Mouse (Mus musculus): ENCODE results near the gene Ankrd42.

Gene Ankrd42

GRCm38 (mm10) chr7:92637021-92637625, at the start of gene Ankrd42:
Ankrd42 (minus strand) TSS chr7:92637142.
- in situ Hi-C loops (cut with MboI; ENCODE audit: low sequenced_read_pairs): loop anchor here (10.0 kb wide), 1 partner anchor 228 kb away; no protein-coding TSS in a partner anchor

- in situ Hi-C loops (cut with MboI; ENCODE audit: low sequenced_read_pairs): no loop called here
Observed at GRCm38 (mm10) chr7:92677346-92677745, 40.4 kb upstream of the Ankrd42 start.

GRCm38 (mm10) chr7:92675131-92675530, 38.2 kb upstream of the Ankrd42 start:
- in situ Hi-C loops (cut with MboI; ENCODE audit: low sequenced_read_pairs): no loop called here

GRCm38 (mm10) chr7:92669507-92670471, 32.8 kb upstream of the Ankrd42 start, which contains the start of gene Pcf11:
Pcf11 (minus strand) TSS chr7:92669934.
- in situ Hi-C loops (cut with MboI; ENCODE audit: low sequenced_read_pairs): no loop called here

- in situ Hi-C loops (cut with MboI; ENCODE audit: low sequenced_read_pairs): no loop called here
Observed at GRCm38 (mm10) chr7:92668791-92669506, 32.0 kb upstream of the Ankrd42 start.

GRCm38 (mm10) chr7:92666274-92666820, 29.4 kb upstream of the Ankrd42 start:
- in situ Hi-C loops (cut with MboI; ENCODE audit: low sequenced_read_pairs): no loop called here

- in situ Hi-C loops (cut with MboI; ENCODE audit: low sequenced_read_pairs): loop anchor here (10.0 kb wide), 1 partner anchor 177 kb away; no protein-coding TSS in a partner anchor
Observed at GRCm38 (mm10) chr7:92658050-92658449, 21.1 kb upstream of the Ankrd42 start.

GRCm38 (mm10) chr7:92656386-92656785, 19.4 kb upstream of the Ankrd42 start:
- in situ Hi-C loops (cut with MboI; ENCODE audit: low sequenced_read_pairs): loop anchor here (10.0 kb wide), 1 partner anchor 178 kb away; no protein-coding TSS in a partner anchor

GRCm38 (mm10) chr7:92653329-92653728, 16.4 kb upstream of the Ankrd42 start:
- in situ Hi-C loops (cut with MboI; ENCODE audit: low sequenced_read_pairs): loop anchor here (10.0 kb wide), 1 partner anchor 181 kb away; no protein-coding TSS in a partner anchor

GRCm38 (mm10) chr7:92647790-92648189, 10.8 kb upstream of the Ankrd42 start:
- in situ Hi-C loops (cut with MboI; ENCODE audit: low sequenced_read_pairs): no loop called here

GRCm38 (mm10) chr7:92642358-92642757, 5.4 kb upstream of the Ankrd42 start:
- in situ Hi-C loops (cut with MboI; ENCODE audit: low sequenced_read_pairs): no loop called here

GRCm38 (mm10) chr7:92638050-92638449, 1.1 kb upstream of the Ankrd42 start:
- in situ Hi-C loops (cut with MboI; ENCODE audit: low sequenced_read_pairs): loop anchor here (10.0 kb wide), 1 partner anchor 227 kb away; no protein-coding TSS in a partner anchor

- in situ Hi-C loops (cut with MboI; ENCODE audit: low sequenced_read_pairs): loop anchor here (10.0 kb wide), 1 partner anchor 228 kb away; no protein-coding TSS in a partner anchor
Observed at GRCm38 (mm10) chr7:92636295-92637011, 489 bp downstream of the Ankrd42 start.

- in situ Hi-C loops (cut with MboI; ENCODE audit: low sequenced_read_pairs): loop anchor here (10.0 kb wide), 1 partner anchor 235 kb away; no protein-coding TSS in a partner anchor
Observed at GRCm38 (mm10) chr7:92630167-92630566, 6.8 kb downstream of the Ankrd42 start.

GRCm38 (mm10) chr7:92624488-92624887, 12.5 kb downstream of the Ankrd42 start:
- in situ Hi-C loops (cut with MboI; ENCODE audit: low sequenced_read_pairs): no loop called here

- in situ Hi-C loops (cut with MboI; ENCODE audit: low sequenced_read_pairs): no loop called here
Observed at GRCm38 (mm10) chr7:92610830-92611229, 26.1 kb downstream of the Ankrd42 start.

- in situ Hi-C loops (cut with MboI; ENCODE audit: low sequenced_read_pairs): no loop called here
Observed at GRCm38 (mm10) chr7:92604961-92605360, 32.0 kb downstream of the Ankrd42 start.

- in situ Hi-C loops (cut with MboI; ENCODE audit: low sequenced_read_pairs): no loop called here
Observed at GRCm38 (mm10) chr7:92590842-92591241, 46.1 kb downstream of the Ankrd42 start.

GRCm38 (mm10) chr7:92589986-92590385, 47.0 kb downstream of the Ankrd42 start:
- in situ Hi-C loops (cut with MboI; ENCODE audit: low sequenced_read_pairs): no loop called here

GRCm38 (mm10) chr7:92583567-92583966, 53.4 kb downstream of the Ankrd42 start:
- in situ Hi-C loops (cut with MboI; ENCODE audit: low sequenced_read_pairs): no loop called here

Data from CH12F3 (cell line).